Mouse (Mus musculus): ENCODE measurements at regions not wholly inside any gene's neighbourhood (a gene's known extent, or its start where the extent isn't known, plus 50 kb on each side); places are given as distances from the start of the nearest gene placed in this dataset.
"Not testable (repeated sequence)": the region's sequence is repeated elsewhere in the genome, so short reads cannot be mapped to it uniquely, and the experiment has no call there.

DNA sequence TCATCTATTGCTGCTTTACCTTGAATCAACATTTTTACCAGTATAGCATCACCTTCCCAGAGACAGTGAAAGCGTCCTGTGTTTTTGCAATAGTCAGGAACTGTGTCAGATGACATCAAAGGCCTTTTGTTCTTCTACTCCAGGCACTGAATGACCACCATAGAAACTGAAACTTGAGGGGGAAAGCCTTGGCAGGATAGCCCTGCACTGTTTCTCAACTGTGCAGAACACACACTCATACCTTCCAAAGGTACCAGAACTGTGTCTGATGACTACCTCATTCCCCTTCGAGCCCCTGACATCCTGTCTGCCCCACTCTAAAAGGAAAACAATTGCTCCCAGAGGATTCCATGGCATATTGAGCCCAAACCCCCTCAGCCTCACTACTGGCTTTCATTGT, 134.3 kb downstream of the Tomm20 start:
- TF ChIP-seq POLR2A (IDR thresholded peaks at IDR 0.05; ENCODE audit: insufficient read depth, low read length); CTCF (IDR thresholded peaks at IDR 0.05; ENCODE audit: low read depth, low read length); EP300 (IDR thresholded peaks at IDR 0.05; ENCODE audit: insufficient read depth, low read depth, low read length): not testable (repeated sequence)
